Mouse (Mus musculus): ENCODE results near the gene Slc25a30. TPM values are rescaled to one million over a fixed set of nuclear protein-coding genes. Genes with fewer than 3 reads are reported as not detected.

Gene Slc25a30
- polyA plus RNA-seq, 1 experiment from 2014 or later: 5.4 TPM

GRCm38 (mm10) chr14:75720121-75720520 lies 66.7 kb downstream of the Slc25a30 start:
- Histone ChIP-seq H3K4me1 (replicated peaks; ENCODE audit: control insufficient read depth, insufficient read depth, low read length) (no peaks in the 10 kb centered on the region), H3K4me2 (ENCODE audit: low read length) (no peak overlapping the region), H3K27me3 (replicated peaks; ENCODE audit: control insufficient read depth, insufficient read depth, low read length) (no peaks in the 10 kb centered on the region), H3K4me3 (ENCODE audit: low read depth, low read length) (no peak overlapping the region), H3K36me3 (ENCODE audit: control insufficient read depth, insufficient read depth, low read length) (peaks cover 87% of the 10 kb centered on the region), H3K9me3 (ENCODE audit: control insufficient read depth, low read length) (no peaks in the 10 kb centered on the region), H3K27ac (ENCODE audit: low read depth) (no peak overlapping the region), H3K9ac (ENCODE audit: low read length) (no peak overlapping the region)
- 92% methylated on average over 5 of the region's 5 CpGs for WGBS
- DNase-seq (ENCODE audit: low spot score) (no peak), ATAC-seq (replicated peaks; ENCODE audit: low FRiP score, low TSS enrichment, low read depth) (no peak)

GRCm38 (mm10) chr14:75716410-75716809 lies 70.4 kb downstream of the Slc25a30 start:
- Histone ChIP-seq H3K4me2 (ENCODE audit: low read length) (no peak overlapping the region), H3K4me1 (replicated peaks; ENCODE audit: control insufficient read depth, insufficient read depth, low read length) (no peaks in the 10 kb centered on the region), H3K27me3 (replicated peaks; ENCODE audit: control insufficient read depth, insufficient read depth, low read length) (no peaks in the 10 kb centered on the region), H3K27ac (ENCODE audit: low read depth) (no peak overlapping the region), H3K36me3 (ENCODE audit: control insufficient read depth, insufficient read depth, low read length) (peaks cover 94% of the 10 kb centered on the region), H3K9me3 (ENCODE audit: control insufficient read depth, low read length) (no peaks in the 10 kb centered on the region), H3K9ac (ENCODE audit: low read length) (no peak overlapping the region), H3K4me3 (ENCODE audit: low read depth, low read length) (no peak overlapping the region)
- ATAC-seq (replicated peaks; ENCODE audit: low FRiP score, low TSS enrichment, low read depth): no peak
- WGBS: 84% methylated on average over 4 of the region's 4 CpGs
- DNase-seq (ENCODE audit: low spot score): no peak

- WGBS: 73% methylated on average over 4 of the region's 4 CpGs
- no peaks in the 10 kb centered on the region for H3K9me3 ChIP-seq (ENCODE audit: control insufficient read depth, low read length)
- H3K36me3 ChIP-seq (ENCODE audit: control insufficient read depth, insufficient read depth, low read length): peaks cover 89% of the 10 kb centered on the region
- H3K4me3 ChIP-seq (ENCODE audit: low read depth, low read length): no peak overlapping the region
- no peak overlapping the region for H3K4me2 ChIP-seq (ENCODE audit: low read length)
- ATAC-seq (replicated peaks; ENCODE audit: low FRiP score, low TSS enrichment, low read depth) (no peak), DNase-seq (ENCODE audit: low spot score) (no peak)
- no peak overlapping the region for H3K27ac ChIP-seq (ENCODE audit: low read depth)
- H3K4me1 ChIP-seq (replicated peaks; ENCODE audit: control insufficient read depth, insufficient read depth, low read length): no peaks in the 10 kb centered on the region
- no peaks in the 10 kb centered on the region for H3K27me3 ChIP-seq (replicated peaks; ENCODE audit: control insufficient read depth, insufficient read depth, low read length)
- no peak overlapping the region for H3K9ac ChIP-seq (ENCODE audit: low read length)
These were observed 73.2 kb downstream of the Slc25a30 start for GRCm38 (mm10) chr14:75713661-75714060.

GRCm38 (mm10) chr14:75712687-75713086 lies 74.2 kb downstream of the Slc25a30 start:
- WGBS: 78% methylated on average over 5 of the region's 5 CpGs
- no peak for ATAC-seq (replicated peaks; ENCODE audit: low FRiP score, low TSS enrichment, low read depth)
- H3K36me3 ChIP-seq (ENCODE audit: control insufficient read depth, insufficient read depth, low read length): peaks cover 89% of the 10 kb centered on the region

DNA sequence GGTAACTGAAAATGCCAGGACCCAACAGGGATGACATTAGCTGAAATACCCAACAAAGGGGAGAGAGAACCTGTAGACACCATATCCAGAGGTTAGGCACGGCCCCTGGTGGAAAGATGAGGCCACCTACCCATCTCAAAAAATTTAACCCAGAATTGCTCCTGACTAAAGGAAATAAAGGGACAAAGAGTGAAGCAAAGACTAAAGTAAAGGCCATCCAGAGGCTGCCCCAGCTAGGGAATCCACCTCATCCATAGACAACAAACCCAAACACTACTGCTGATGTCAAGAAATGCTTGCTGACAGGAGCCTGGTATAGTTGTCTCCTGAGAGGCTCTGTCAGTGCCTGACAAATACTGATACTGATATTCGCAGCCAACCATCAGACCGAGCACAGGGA lies 75.1 kb downstream of the Slc25a30 start:
- ATAC-seq (replicated peaks; ENCODE audit: low FRiP score, low TSS enrichment, low read depth) (no peak), DNase-seq (ENCODE audit: low spot score) (no peak)
- Histone ChIP-seq H3K4me3 (ENCODE audit: low read depth, low read length) (no peak overlapping the region), H3K9ac (ENCODE audit: low read length) (no peak overlapping the region), H3K4me2 (ENCODE audit: low read length) (no peak overlapping the region), H3K27ac (ENCODE audit: low read depth) (no peak overlapping the region), H3K27me3 (replicated peaks; ENCODE audit: control insufficient read depth, insufficient read depth, low read length) (no peaks in the 10 kb centered on the region), H3K9me3 (ENCODE audit: control insufficient read depth, low read length) (no peaks in the 10 kb centered on the region), H3K4me1 (replicated peaks; ENCODE audit: control insufficient read depth, insufficient read depth, low read length) (no peaks in the 10 kb centered on the region), H3K36me3 (ENCODE audit: control insufficient read depth, insufficient read depth, low read length) (peaks cover 89% of the 10 kb centered on the region)
- 100% methylated on average over 3 of the region's 3 CpGs for WGBS

More at GRCm38 (mm10) chr14:75712687-75713086, 74.2 kb downstream of the Slc25a30 start:
- no peak for DNase-seq (ENCODE audit: low spot score)
- Histone ChIP-seq H3K4me2 (ENCODE audit: low read length) (no peak overlapping the region), H3K27me3 (replicated peaks; ENCODE audit: control insufficient read depth, insufficient read depth, low read length) (no peaks in the 10 kb centered on the region), H3K27ac (ENCODE audit: low read depth) (no peak overlapping the region), H3K9ac (ENCODE audit: low read length) (no peak overlapping the region), H3K4me3 (ENCODE audit: low read depth, low read length) (no peak overlapping the region), H3K9me3 (ENCODE audit: control insufficient read depth, low read length) (no peaks in the 10 kb centered on the region), H3K4me1 (replicated peaks; ENCODE audit: control insufficient read depth, insufficient read depth, low read length) (no peaks in the 10 kb centered on the region)

Other genes with a start within 250 kb of the Slc25a30 start
- not detected in 2 replicates for gene Spert, start 193.9 kb downstream of the Slc25a30 start, polyA plus RNA-seq (2014; fragmentation: Nextera tagmentation; extraction: Ambion mirVana)
- gene Erich6b, start 144.8 kb downstream of the Slc25a30 start, polyA plus RNA-seq (2014; fragmentation: Nextera tagmentation; extraction: Ambion mirVana): not detected in 2 replicates
- 22.5 and 24.9 TPM in 2 replicates for gene Cog3, start 32.5 kb downstream of the Slc25a30 start, polyA plus RNA-seq (2014; fragmentation: Nextera tagmentation; extraction: Ambion mirVana)
- 1,249 and 1,259 TPM in 2 replicates for gene Tpt1, start 58.1 kb upstream of the Slc25a30 start, polyA plus RNA-seq (2014; fragmentation: Nextera tagmentation; extraction: Ambion mirVana)
- gene Kctd4, start 168.0 kb upstream of the Slc25a30 start, polyA plus RNA-seq (2014; fragmentation: Nextera tagmentation; extraction: Ambion mirVana): 1.1 and 1.5 TPM in 2 replicates
- 40.1 and 40.2 TPM in 2 replicates for gene Gtf2f2, start 223.8 kb upstream of the Slc25a30 start, polyA plus RNA-seq (2014; fragmentation: Nextera tagmentation; extraction: Ambion mirVana)

All from intestine, embryonic 14.5 days (tissue).